Mouse (Mus musculus) yolk sac, embryonic 10.5 days (tissue): ENCODE data around the gene Arhgdib.
"Not testable (repeated sequence)": the region's sequence is repeated elsewhere in the genome, so short reads cannot be mapped to it uniquely, and the experiment has no call there.

Experiments used
- DNase-seq: peaks from one replicate; pipeline ENCODE4 v3.0.0-alpha.2; 2017; ENCODE audit warnings: low spot score

The Arhgdib gene

GRCm38 (mm10) chr6:136889067-136889466 lies 52.6 kb downstream of the Arhgdib start:
- DNase-seq = no peak

- DNase-seq = no peak
Observed at GRCm38 (mm10) chr6:136887854-136888253, 53.8 kb downstream of the Arhgdib start.

- DNase-seq = not testable (repeated sequence)
Observed at GRCm38 (mm10) chr6:136884766-136885165, 56.9 kb downstream of the Arhgdib start.

- DNase-seq = no peak
Observed at GRCm38 (mm10) chr6:136883961-136884360, 57.7 kb downstream of the Arhgdib start.

- DNase-seq = no peak
Observed at GRCm38 (mm10) chr6:136883431-136883915, 58.2 kb downstream of the Arhgdib start.

GRCm38 (mm10) chr6:136881678-136882077 lies 60.0 kb downstream of the Arhgdib start:
- no peak for DNase-seq

GRCm38 (mm10) chr6:136875670-136876069 lies 66.0 kb downstream of the Arhgdib start, which contains the start of gene Mgp:
TSS of gene Mgp (minus strand) at chr6:136875823.
- DNase-seq = no peak

- DNase-seq = no peak
Observed at GRCm38 (mm10) chr6:136874599-136874998, 67.1 kb downstream of the Arhgdib start.
